Mouse (Mus musculus): Measurements from ENCODE around the gene Trim80. TPM values are rescaled to one million over a fixed set of nuclear protein-coding genes. Genes with fewer than 3 reads are reported as not detected.
"Not testable (repeated sequence)": the region's sequence is repeated elsewhere in the genome, so short reads cannot be mapped to it uniquely, and the experiment has no call there.

Trim80 gene
- total RNA-seq, 1 experiment, result 0.31 TPM

- in situ Hi-C loops (cut with MboI; ENCODE audit: low sequenced_read_pairs in 2 of 2, unreplicated experiment in 2 of 2), result no loop called here
- no peak for TF ChIP-seq ZC3H11A (IDR thresholded peaks at IDR 0.05; ENCODE audit: borderline replicate concordance, low read depth, low read length)
- no peak for TF ChIP-seq ZNF384 (IDR thresholded peaks at IDR 0.05; ENCODE audit: low read depth, low read length)
- no peak for TF ChIP-seq HCFC1 (IDR thresholded peaks at IDR 0.05; ENCODE audit: borderline replicate concordance, insufficient read depth, low read length)
These were observed 11.5 kb downstream of the Trim80 start for GRCm38 (mm10) chr11:115451781-115452241.

GRCm38 (mm10) chr11:115452281-115452860 is 12.0 kb downstream of the Trim80 start:
- H3K9ac ChIP-seq (ENCODE audit: insufficient read depth, low read depth, low read length, poor library complexity, severe bottlenecking), result no peak overlapping the region
- in situ Hi-C loops (cut with MboI; ENCODE audit: low sequenced_read_pairs in 2 of 2, unreplicated experiment in 2 of 2), result no loop called here
- no peak overlapping the region for H3K4me3 ChIP-seq (ENCODE audit: insufficient read depth in 1 of 2, low read depth in 1 of 2, low read length in 2 of 2, poor library complexity in 1 of 2, severe bottlenecking in 1 of 2)
- no peak overlapping the region for H3K27ac ChIP-seq (ENCODE audit: insufficient read depth, low read depth, low read length, poor library complexity, severe bottlenecking)
- H3K36me3 ChIP-seq (ENCODE audit: control insufficient read depth, insufficient read depth, low read length, poor library complexity, severe bottlenecking), result no peaks in the 10 kb centered on the region
- DNase-seq (ENCODE audit: low read depth, low spot score), result no peak
- no peaks in the 10 kb centered on the region for H3K9me3 ChIP-seq (ENCODE audit: control insufficient read depth, insufficient read depth, low read depth, low read length)
- TF ChIP-seq CHD2 (IDR thresholded peaks at IDR 0.05; ENCODE audit: low read depth, low read length), result no peak
- no peak for TF ChIP-seq HCFC1 (IDR thresholded peaks at IDR 0.05; ENCODE audit: borderline replicate concordance, insufficient read depth, low read length)
- TF ChIP-seq MAFK (IDR thresholded peaks at IDR 0.05; ENCODE audit: insufficient read depth, low read depth, low read length), result no peak
- no peak for TF ChIP-seq ZC3H11A (IDR thresholded peaks at IDR 0.05; ENCODE audit: borderline replicate concordance, low read depth, low read length)
- TF ChIP-seq ZNF384 (IDR thresholded peaks at IDR 0.05; ENCODE audit: low read depth, low read length), result no peak
- H3K4me1 ChIP-seq (ENCODE audit: control insufficient read depth in 2 of 2, insufficient read depth in 2 of 2, low read length in 2 of 2, poor library complexity in 1 of 2), result peaks cover 2 to 7% of the 10 kb centered on the region in 2 experiments; a peak in 1 of 4 replicates

More at GRCm38 (mm10) chr11:115451781-115452241, 11.5 kb downstream of the Trim80 start:
- no peak overlapping the region for H3K9ac ChIP-seq (ENCODE audit: insufficient read depth, low read depth, low read length, poor library complexity, severe bottlenecking)
- no peak overlapping the region for H3K27ac ChIP-seq (ENCODE audit: insufficient read depth, low read depth, low read length, poor library complexity, severe bottlenecking)
- H3K36me3 ChIP-seq (ENCODE audit: control insufficient read depth, insufficient read depth, low read length, poor library complexity, severe bottlenecking), result no peaks in the 10 kb centered on the region
- peaks cover 4 to 7% of the 10 kb centered on the region in 2 experiments; a peak in 2 of 4 replicates for H3K4me1 ChIP-seq (ENCODE audit: control insufficient read depth in 2 of 2, insufficient read depth in 2 of 2, low read length in 2 of 2, poor library complexity in 1 of 2)
- no peak overlapping the region for H3K4me3 ChIP-seq (ENCODE audit: insufficient read depth in 1 of 2, low read depth in 1 of 2, low read length in 2 of 2, poor library complexity in 1 of 2, severe bottlenecking in 1 of 2)
- no peak for DNase-seq (ENCODE audit: low read depth, low spot score)
- H3K9me3 ChIP-seq (ENCODE audit: control insufficient read depth, insufficient read depth, low read depth, low read length), result no peaks in the 10 kb centered on the region

- in situ Hi-C loops (cut with MboI; ENCODE audit: low sequenced_read_pairs in 2 of 2, unreplicated experiment in 2 of 2), result no loop called here
- no peak for DNase-seq (ENCODE audit: low read depth, low spot score)
These were observed 13.0 kb downstream of the Trim80 start for GRCm38 (mm10) chr11:115453306-115453705.

GRCm38 (mm10) chr11:115454822-115455221 is 14.5 kb downstream of the Trim80 start:
- DNase-seq (ENCODE audit: low read depth, low spot score); H3K36me3 ChIP-seq (ENCODE audit: control insufficient read depth, insufficient read depth, low read length, poor library complexity, severe bottlenecking); H3K9ac ChIP-seq (ENCODE audit: insufficient read depth, low read depth, low read length, poor library complexity, severe bottlenecking); H3K4me3 ChIP-seq (ENCODE audit: insufficient read depth in 1 of 2, low read depth in 1 of 2, low read length in 2 of 2, poor library complexity in 1 of 2, severe bottlenecking in 1 of 2); H3K27ac ChIP-seq (ENCODE audit: insufficient read depth, low read depth, low read length, poor library complexity, severe bottlenecking); H3K4me1 ChIP-seq (ENCODE audit: control insufficient read depth in 2 of 2, insufficient read depth in 2 of 2, low read length in 2 of 2, poor library complexity in 1 of 2); in situ Hi-C loops (cut with MboI; ENCODE audit: low sequenced_read_pairs in 2 of 2, unreplicated experiment in 2 of 2); H3K9me3 ChIP-seq (ENCODE audit: control insufficient read depth, insufficient read depth, low read depth, low read length): not testable (repeated sequence)
- 0 out of 2 replicates have a peak, but pooled peaks have one; percentile 7 for TF ChIP-seq ZNF384 (IDR thresholded peaks at IDR 0.05; ENCODE audit: low read depth, low read length)

More at GRCm38 (mm10) chr11:115453306-115453705, 13.0 kb downstream of the Trim80 start:
- no peak for TF ChIP-seq MAFK (IDR thresholded peaks at IDR 0.05; ENCODE audit: insufficient read depth, low read depth, low read length)
- TF ChIP-seq HCFC1 (IDR thresholded peaks at IDR 0.05; ENCODE audit: borderline replicate concordance, insufficient read depth, low read length), result no peak
- no peak for TF ChIP-seq CHD2 (IDR thresholded peaks at IDR 0.05; ENCODE audit: low read depth, low read length)
- no peak for TF ChIP-seq ZNF384 (IDR thresholded peaks at IDR 0.05; ENCODE audit: low read depth, low read length)
- no peak for TF ChIP-seq ZC3H11A (IDR thresholded peaks at IDR 0.05; ENCODE audit: borderline replicate concordance, low read depth, low read length)
- no peaks in the 10 kb centered on the region for H3K36me3 ChIP-seq (ENCODE audit: control insufficient read depth, insufficient read depth, low read length, poor library complexity, severe bottlenecking)
- no peak overlapping the region for H3K27ac ChIP-seq (ENCODE audit: insufficient read depth, low read depth, low read length, poor library complexity, severe bottlenecking)
- H3K4me3 ChIP-seq (ENCODE audit: insufficient read depth in 1 of 2, low read depth in 1 of 2, low read length in 2 of 2, poor library complexity in 1 of 2, severe bottlenecking in 1 of 2), result no peak overlapping the region
- H3K9ac ChIP-seq (ENCODE audit: insufficient read depth, low read depth, low read length, poor library complexity, severe bottlenecking), result no peak overlapping the region
- H3K4me1 ChIP-seq (ENCODE audit: control insufficient read depth in 2 of 2, insufficient read depth in 2 of 2, low read length in 2 of 2, poor library complexity in 1 of 2), result peaks cover 2 to 7% of the 10 kb centered on the region in 2 experiments; a peak in 1 of 4 replicates
- no peaks in the 10 kb centered on the region for H3K9me3 ChIP-seq (ENCODE audit: control insufficient read depth, insufficient read depth, low read depth, low read length)

GRCm38 (mm10) chr11:115455619-115456018 is 15.3 kb downstream of the Trim80 start:
- in situ Hi-C loops (cut with MboI; ENCODE audit: low sequenced_read_pairs in 2 of 2, unreplicated experiment in 2 of 2), result no loop called here
- H3K27ac ChIP-seq (ENCODE audit: insufficient read depth, low read depth, low read length, poor library complexity, severe bottlenecking), result no peak overlapping the region
- H3K36me3 ChIP-seq (ENCODE audit: control insufficient read depth, insufficient read depth, low read length, poor library complexity, severe bottlenecking), result no peaks in the 10 kb centered on the region
- DNase-seq (ENCODE audit: low read depth, low spot score), result peak; percentile 59
- TF ChIP-seq ZNF384 (IDR thresholded peaks at IDR 0.05; ENCODE audit: low read depth, low read length) (no peak), ZC3H11A (IDR thresholded peaks at IDR 0.05; ENCODE audit: borderline replicate concordance, low read depth, low read length) (no peak), HCFC1 (IDR thresholded peaks at IDR 0.05; ENCODE audit: borderline replicate concordance, insufficient read depth, low read length) (no peak), CHD2 (IDR thresholded peaks at IDR 0.05; ENCODE audit: low read depth, low read length) (no peak), MAFK (IDR thresholded peaks at IDR 0.05; ENCODE audit: insufficient read depth, low read depth, low read length) (no peak)
- no peak overlapping the region for H3K9ac ChIP-seq (ENCODE audit: insufficient read depth, low read depth, low read length, poor library complexity, severe bottlenecking)
- no peak overlapping the region for H3K4me3 ChIP-seq (ENCODE audit: insufficient read depth in 1 of 2, low read depth in 1 of 2, low read length in 2 of 2, poor library complexity in 1 of 2, severe bottlenecking in 1 of 2)
- no peaks in the 10 kb centered on the region for H3K9me3 ChIP-seq (ENCODE audit: control insufficient read depth, insufficient read depth, low read depth, low read length)
- peaks cover 2 to 7% of the 10 kb centered on the region in 2 experiments; a peak in 1 of 4 replicates for H3K4me1 ChIP-seq (ENCODE audit: control insufficient read depth in 2 of 2, insufficient read depth in 2 of 2, low read length in 2 of 2, poor library complexity in 1 of 2)

Measured in ES-E14 (cell line).